Mouse (Mus musculus) megakaryocyte progenitor cell, adult 5-6 weeks (primary cell): ENCODE measurements around the gene Smcr8. TPM values are rescaled to one million over a fixed set of nuclear protein-coding genes. Genes with fewer than 3 reads are reported as not detected.
"Not testable (repeated sequence)": the region's sequence is repeated elsewhere in the genome, so short reads cannot be mapped to it uniquely, and the experiment has no call there.

Experiments
- ATAC-seq: replicated peaks from 2 replicates; pipeline ENCODE4 v1.8.0; 2016; ENCODE audit warnings: mild to moderate bottlenecking, moderate TSS enrichment, inconsistent platforms; ENCODE audit not compliant: poor library complexity
- total RNA-seq, 2 experiments: library from RNA; stranded (forward) in 1 of 2; stranded (reverse) in 1 of 2; fragments of 157-497, 149-512 nt in 1 of 2; fragments of 200-1000 nt in 1 of 2; gene quantifications; 2 replicates each; pipeline versions ENCODE4 v1.2.3 to v1.2.4; 2015 to 2017

Smcr8 gene
- total RNA-seq, 2 experiments from 2014 or later, result 16.3 to 36.2 TPM

- ATAC-seq, result no peak
These were observed 2.4 kb downstream of the Smcr8 start for GRCm38 (mm10) chr11:60779673-60780189.

DNA sequence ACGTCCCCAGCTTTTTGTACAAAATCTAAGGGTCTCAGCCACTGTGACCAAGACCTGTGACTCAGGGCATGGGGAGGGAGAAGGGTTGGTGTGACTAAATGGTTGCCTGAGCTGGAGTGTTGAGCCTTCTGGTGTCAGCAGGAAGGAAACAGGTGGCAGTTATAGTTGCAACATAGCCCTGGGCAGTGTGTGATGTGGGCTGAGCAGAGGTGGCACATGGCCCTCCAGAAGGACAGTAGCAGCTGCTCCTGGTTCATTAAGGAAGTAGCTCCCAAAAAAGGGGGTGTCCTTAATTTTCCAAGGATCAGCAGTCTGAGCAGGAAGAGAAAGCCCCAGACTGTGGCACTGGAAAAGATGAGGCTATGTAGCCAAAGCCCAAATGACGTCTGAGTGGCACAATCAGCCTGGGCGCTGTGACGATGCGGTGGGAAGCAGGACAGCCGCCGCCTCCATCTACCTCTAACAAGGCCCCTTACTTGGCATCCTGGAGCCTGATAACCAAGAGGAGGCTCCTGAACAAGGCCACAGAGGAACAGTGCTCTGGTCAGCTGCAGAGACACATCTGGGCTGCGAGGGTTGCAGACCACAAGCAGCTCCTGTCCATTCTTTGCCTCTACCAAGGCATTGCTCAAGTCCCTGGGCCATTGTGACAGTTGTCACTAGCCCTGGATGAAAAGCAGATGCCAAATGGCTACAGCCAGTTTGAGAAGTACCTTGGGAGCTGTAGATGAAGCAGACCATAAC, 7.0 kb downstream of the Smcr8 start:
- ATAC-seq, result peak; percentile 94

- ATAC-seq, result peak; percentile 41
These were observed 10.3 kb downstream of the Smcr8 start for GRCm38 (mm10) chr11:60787595-60787994.

DNA sequence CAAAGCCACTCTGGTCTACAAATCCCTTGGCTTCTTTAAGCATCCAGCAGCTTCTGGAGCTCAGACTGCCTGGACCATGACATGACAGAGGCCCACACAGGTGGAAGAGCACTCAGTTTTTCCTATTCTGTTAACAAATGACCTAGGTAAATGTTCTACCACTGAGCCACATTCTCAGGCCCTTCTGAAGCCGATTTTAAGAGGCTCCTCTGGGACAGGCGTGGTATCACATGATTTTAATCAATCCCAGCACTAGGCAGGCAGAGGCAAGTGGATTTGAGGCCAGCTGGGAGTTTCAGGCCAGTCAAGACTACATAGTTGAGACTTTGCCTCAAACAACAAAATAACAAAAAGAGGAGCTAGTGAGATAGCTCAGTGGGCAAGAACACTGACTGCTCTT, 13.1 kb downstream of the Smcr8 start:
- no peak for ATAC-seq

DNA sequence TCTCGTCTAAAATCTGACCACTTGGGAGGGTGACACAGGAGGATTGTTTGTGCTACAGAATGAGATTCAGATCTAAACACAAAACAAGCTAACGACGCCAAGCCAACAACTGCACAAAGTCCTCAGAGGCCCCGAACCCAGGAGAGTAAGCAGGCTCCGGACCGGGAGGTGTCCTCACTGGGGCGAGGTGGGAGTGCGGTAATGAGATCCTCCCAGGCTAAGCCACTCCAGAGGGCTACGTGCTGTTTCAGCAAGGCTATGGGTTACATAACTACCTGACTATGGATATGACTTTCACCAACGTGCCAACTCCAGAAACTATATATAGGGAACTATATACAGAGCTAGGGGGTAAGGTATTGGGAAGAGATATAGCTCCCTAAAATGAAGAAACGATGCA, 19.0 kb downstream of the Smcr8 start:
- no peak for ATAC-seq

- no peak for ATAC-seq
These were observed 22.7 kb downstream of the Smcr8 start for GRCm38 (mm10) chr11:60799977-60800376.

DNA sequence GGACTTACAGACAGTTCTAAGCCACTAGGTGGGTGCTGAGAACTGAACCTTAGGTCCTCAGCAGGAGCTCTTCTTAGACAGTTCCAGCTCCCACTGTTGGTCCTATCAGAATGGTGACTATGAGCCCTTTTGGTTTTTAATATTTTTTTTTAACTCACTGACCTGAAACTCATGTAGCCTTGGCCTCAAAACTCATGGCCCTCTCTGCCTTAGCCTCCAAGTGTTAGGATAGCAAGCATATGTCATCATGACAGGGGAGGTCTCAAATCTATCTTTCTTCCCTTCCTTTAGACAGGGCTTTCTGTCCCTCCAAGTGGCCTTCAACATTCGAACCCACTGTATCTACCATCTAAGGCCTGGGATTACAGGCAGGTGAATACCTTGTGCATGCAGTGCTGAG, 23.6 kb downstream of the Smcr8 start:
- no peak for ATAC-seq

DNA sequence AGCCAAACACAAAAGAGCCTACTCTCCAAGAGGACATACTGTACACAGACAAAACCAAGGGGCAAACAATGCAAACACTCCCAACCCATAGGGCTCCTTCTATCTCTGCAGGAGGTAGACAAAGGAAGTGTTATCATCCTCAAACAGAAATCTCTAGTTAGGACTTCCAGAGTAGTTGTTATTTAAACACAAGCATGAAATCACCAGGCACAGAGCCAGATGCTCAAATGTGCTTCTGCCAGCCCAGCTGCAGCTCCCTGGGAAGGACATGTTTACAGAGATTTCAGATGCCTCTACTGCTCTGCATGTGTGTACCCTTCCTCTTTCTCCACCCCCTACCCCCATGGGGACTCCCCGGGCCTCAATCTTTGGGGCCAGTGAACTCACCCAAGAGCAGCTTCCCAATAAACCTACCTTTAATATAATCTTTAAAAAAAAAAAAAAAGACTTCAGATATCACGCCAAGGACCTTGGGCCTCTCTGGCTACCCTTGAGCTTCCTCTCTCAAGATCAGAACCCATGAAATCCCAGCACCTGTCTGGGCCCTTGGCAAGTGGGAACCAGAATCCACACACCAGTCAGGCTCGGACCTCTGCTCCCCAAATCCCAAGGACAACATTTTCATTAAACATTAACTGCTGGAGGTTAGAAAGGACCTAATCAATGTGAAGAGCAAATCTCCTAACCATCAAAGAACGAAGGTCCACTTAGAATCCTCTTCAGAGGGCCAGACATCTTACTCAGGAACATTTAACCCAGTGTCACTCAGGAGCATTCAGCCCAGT, 31.2 kb downstream of the Smcr8 start:
- peak; percentile 38 for ATAC-seq

- no peak for ATAC-seq
These were observed 32.2 kb downstream of the Smcr8 start for GRCm38 (mm10) chr11:60809546-60809945.

DNA sequence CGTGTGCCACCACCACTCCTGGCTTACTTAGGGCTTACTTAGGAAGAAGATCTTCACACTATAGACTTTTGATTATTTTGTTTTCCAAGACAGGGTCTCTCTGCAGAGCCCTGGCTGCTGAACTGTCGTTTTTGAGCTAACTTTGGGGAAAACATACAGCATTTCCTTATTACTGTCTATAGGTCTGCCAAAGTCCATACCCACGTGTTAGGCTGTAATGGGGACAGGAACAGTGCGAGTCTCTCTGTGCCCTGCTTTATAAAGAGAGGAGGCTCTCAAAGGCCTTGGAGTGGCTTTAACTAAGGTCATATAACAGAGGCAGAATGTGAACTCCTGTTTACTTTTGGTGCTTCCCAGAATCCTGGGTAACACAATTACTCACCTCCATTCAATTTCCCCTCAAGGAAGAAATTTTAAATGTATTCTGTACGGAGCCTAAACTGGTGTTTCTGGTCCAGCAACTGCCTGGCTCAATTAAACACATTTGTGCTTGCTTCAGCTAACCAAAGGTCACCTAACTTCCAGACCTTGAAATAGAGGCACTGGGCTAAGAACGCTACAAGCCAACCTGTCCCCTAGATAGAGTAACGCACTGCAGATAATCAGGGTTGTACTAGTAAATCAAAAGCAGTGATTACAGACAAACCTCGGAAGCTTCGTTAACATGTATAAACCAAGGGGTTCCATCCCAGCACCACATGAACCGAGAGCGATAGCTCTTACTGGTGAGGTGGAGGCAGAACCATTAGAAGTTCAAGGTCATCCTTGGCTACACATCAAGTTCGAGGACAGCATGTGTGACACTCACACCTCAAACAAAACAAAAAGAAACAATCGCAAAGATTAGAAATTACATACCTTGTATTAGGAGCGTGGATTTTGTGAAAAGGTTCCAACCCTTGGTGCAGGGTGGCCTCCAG, 33.0 kb downstream of the Smcr8 start:
- ATAC-seq, result no peak

GRCm38 (mm10) chr11:60811054-60811460, 33.7 kb downstream of the Smcr8 start:
- ATAC-seq, result peak; percentile 98

DNA sequence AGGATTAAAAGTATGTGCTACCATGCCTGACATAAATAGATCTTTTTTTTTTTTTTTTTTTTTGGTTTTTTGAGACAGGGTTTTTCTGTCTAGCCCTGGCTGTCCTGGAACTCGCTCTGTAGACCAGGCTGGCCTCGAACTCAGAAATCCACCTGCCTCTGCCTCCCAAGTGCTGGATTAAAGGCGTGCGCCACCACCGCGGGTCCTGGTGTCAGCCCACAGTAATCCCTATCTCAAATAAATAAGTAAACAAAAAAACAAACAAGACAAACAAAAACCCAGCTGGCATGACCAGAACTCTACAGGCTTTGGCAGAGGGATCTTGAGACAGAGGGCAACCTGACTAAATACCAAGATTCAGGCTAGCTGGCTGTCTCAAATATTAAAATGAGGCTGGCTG, 34.3 kb downstream of the Smcr8 start, which contains the start of gene Shmt1:
Gene Shmt1 (minus strand): TSS at position 101 of the 400 bp plus-strand sequence.
- ATAC-seq, result not testable (repeated sequence)

DNA sequence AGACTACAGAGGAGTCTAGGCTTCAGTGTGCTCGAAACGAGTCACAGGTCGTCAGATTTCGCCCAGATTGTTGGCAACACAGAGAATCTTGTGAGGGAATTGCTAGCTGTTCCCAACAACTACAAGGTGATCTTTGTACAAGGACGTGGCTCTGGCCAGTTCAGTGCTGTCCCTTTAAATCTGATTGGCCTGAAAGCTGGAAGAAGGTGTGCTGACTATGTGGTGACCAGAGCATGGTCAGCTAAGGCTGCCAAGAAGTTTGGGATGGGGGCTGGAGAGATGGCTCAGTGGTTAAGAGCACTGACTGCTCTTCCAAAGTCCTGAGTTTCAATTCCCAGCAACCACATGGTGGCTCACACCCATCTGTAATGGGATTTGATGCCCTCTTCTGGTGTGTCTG, 39.1 kb downstream of the Smcr8 start:
- no peak for ATAC-seq

DNA sequence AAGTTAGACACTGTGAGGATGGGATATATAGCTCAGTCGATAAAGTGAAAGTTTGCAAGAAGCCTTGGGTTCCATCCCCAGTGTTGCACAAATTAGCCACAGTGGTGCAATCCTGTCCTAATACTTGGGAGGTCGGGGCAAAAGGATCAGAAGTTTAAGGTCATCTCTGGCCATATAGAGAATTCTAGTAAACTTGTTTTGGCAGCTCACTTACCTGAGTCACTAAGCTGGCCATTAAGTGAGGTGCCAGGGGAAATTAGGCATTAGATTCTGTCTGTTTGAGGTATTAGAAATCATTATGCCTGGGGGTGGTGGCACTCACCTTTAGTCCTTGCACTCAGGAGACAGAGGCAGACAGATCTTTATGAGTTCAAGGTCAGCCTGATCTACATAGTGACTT, 46.4 kb downstream of the Smcr8 start:
- no peak for ATAC-seq

GRCm38 (mm10) chr11:60825191-60825590, 47.9 kb downstream of the Smcr8 start:
- no peak for ATAC-seq

DNA sequence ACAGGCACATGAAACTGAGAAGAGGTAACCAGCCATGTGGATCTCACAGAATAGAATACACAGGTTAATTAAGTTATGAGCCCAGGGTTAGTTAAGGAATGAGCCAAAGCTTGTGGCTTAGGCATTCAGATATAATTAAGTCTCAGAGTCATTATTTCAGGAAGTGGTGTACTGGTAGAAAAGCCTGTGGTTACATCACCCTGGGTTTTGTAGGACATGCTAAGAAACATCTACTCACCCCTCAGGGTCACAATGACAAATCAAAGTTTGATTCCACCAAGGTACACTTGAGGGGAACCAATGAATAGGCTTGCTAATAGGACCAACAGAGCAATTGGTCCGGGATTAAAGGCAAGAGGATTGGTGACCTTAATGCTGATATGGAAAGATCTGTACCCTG, 49.4 kb downstream of the Smcr8 start:
- peak; percentile 28; the same call in 1 of the 2 replicates for ATAC-seq

DNA sequence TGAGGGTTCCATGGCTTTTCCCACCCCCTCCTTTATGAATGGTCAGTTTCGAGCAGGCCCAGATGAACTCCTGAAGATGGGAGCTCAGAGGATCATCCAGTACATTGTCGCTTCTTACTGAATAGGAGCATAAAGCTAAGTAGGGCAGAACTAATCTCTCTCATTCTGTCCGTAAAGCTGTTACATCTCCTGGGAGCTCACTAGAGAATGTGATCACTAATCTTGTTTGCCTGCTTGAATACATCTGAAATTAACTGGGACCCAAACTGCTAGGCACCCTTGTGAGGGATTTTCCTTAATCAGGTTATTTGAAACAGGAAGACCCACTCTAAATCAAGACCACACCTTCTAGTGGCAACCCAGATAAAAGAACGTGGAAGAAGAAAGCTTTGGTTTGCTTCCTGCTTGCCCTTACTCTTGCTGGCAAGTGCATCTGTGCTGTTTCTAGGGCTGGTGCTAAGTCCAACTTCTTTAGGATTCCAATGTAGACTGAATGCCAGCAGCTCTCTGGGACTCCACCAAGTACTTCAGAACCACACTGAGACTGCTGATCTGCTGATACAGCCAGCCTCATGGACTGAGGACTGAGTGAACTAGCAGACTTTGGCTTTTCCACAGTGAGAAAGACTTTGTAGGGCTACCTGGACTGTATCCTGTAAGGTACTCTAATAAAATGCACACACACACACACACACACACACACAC, 50.1 kb downstream of the Smcr8 start:
- ATAC-seq, result no peak

- ATAC-seq, result no peak
These were observed 51.6 kb downstream of the Smcr8 start for GRCm38 (mm10) chr11:60828903-60829302.

GRCm38 (mm10) chr11:60830433-60831052, 53.2 kb downstream of the Smcr8 start, which contains the start of gene Dhrs7b:
Dhrs7b (plus strand) TSS chr11:60830631.
- ATAC-seq, result peak; percentile 90

GRCm38 (mm10) chr11:60836897-60837296, 59.6 kb downstream of the Smcr8 start:
- no peak for ATAC-seq
